Mouse (Mus musculus) thymus, adult 2 months (tissue): ENCODE measurements around the gene Capn11.

Experiments used
- CTCF ChIP-seq: fragments of 200-500 bp; IDR thresholded peaks from 2 replicates; pipeline ENCODE4 v1.5.1; 2012; ENCODE audit warnings: mild to moderate bottlenecking, control low read depth, low read length, moderate library complexity, borderline replicate concordance; ENCODE audit not compliant: control insufficient read depth, poor library complexity, insufficient read depth; ENCODE audit errors: extremely low read depth
- POLR2A ChIP-seq: fragments of 200-500 bp; IDR thresholded peaks from 2 replicates; pipeline ENCODE4 v1.6.1; 2012; ENCODE audit warnings: mild to moderate bottlenecking, low read length, control low read depth, moderate library complexity; ENCODE audit not compliant: control insufficient read depth, poor library complexity, insufficient read depth; ENCODE audit errors: extremely low read depth

GRCm38 (mm10) chr17:45689120-45689519 lies 30.0 kb upstream of the Capn11 start:
- no peak for TF ChIP-seq POLR2A
- TF ChIP-seq CTCF, result no peak
